Mouse (Mus musculus): ENCODE measurements at regions not wholly inside any gene's neighbourhood (a gene's known extent, or its start where the extent isn't known, plus 50 kb on each side); places are given as distances from the start of the nearest gene placed in this dataset.

GRCm38 (mm10) chr6:116767738-116768522 is 51.2 kb upstream of the Tmem72 start:
- peak; percentile 54 for DNase-seq (ENCODE audit: low spot score)

DNA sequence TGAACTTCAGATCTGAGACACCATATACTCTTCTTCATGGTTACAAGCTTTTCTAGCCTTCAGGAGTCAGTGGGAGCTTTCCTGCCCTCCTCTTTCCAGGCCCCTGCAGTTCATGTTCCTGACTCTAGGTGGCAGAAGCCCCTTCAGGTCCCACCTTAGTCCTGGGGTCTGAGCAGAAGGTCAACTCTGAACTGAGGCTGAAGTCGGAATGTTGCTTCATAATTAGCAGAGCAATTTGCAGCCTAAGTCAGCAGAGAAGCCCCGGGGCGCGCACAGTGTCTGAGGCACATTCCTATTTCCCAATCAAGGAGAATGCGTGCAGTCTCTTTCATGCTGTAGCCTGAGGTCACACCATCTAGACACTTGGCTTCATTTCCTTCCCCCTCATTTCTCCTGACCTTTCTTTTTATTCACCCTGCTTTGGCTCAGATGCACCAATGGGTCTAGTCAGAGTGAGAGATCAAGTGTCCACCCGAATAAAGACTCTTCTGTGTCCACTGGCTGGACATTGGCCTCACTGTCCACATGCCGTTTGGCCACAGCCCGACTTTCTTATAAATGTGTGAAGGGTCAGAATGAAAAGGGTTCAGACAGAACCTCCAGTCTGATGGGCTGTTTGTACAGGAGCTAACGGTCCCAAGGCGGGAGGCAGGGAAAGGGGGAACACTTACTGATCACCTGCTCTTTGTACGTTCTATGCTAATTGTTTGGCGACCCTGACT is 58.4 kb upstream of the Tmem72 start:
- DNase-seq (ENCODE audit: low spot score), result no peak

- DNase-seq (ENCODE audit: low spot score), result no peak
Measured at GRCm38 (mm10) chr6:116786553-116787335, 70.0 kb upstream of the Tmem72 start.

DNA sequence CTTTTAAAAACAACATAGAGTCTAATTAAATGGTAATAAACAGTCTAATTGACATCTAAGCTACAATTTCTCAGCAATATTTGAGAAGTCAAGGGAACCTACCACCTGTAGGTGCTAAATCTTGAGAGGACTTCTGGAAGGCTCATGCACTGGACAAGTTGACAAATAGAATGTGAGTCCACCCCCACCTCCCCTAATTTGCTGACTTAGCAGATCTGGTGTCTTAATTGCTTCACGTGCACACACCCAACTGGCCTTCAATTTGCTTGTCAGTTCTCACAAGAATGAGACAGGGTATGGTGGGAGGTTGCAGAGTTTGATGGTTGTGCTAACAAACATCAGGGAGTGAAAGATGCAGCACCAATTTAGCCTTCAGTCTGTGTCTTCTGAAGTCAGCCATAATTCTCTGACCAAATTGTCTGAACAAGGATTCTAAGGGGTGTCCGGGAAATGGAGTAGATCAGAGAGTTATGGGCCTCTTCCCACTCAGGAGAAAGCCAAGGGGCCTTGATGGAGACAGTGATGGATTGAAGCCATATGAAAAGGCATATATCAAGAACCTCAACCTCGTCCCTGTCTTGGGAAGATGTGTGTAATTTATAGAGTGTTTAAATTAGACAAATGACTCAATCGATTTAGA is 76.7 kb upstream of the Tmem72 start:
- DNase-seq (ENCODE audit: low spot score), result no peak

- DNase-seq (ENCODE audit: low spot score), result no peak
Measured at GRCm38 (mm10) chr6:116793961-116794336, 77.2 kb upstream of the Tmem72 start.

- peak; percentile 10 for DNase-seq (ENCODE audit: low spot score)
Measured at GRCm38 (mm10) chr6:116821215-116821912, 104.7 kb upstream of the Tmem72 start.

- DNase-seq (ENCODE audit: low spot score), result no peak
Measured at GRCm38 (mm10) chr6:116822605-116823004, 105.9 kb upstream of the Tmem72 start.

- DNase-seq (ENCODE audit: low spot score), result no peak
Measured at GRCm38 (mm10) chr6:116825628-116826027, 108.9 kb upstream of the Tmem72 start.

GRCm38 (mm10) chr6:116829341-116829740 is 112.6 kb upstream of the Tmem72 start:
- peak; percentile 75 for DNase-seq (ENCODE audit: low spot score)

DNA sequence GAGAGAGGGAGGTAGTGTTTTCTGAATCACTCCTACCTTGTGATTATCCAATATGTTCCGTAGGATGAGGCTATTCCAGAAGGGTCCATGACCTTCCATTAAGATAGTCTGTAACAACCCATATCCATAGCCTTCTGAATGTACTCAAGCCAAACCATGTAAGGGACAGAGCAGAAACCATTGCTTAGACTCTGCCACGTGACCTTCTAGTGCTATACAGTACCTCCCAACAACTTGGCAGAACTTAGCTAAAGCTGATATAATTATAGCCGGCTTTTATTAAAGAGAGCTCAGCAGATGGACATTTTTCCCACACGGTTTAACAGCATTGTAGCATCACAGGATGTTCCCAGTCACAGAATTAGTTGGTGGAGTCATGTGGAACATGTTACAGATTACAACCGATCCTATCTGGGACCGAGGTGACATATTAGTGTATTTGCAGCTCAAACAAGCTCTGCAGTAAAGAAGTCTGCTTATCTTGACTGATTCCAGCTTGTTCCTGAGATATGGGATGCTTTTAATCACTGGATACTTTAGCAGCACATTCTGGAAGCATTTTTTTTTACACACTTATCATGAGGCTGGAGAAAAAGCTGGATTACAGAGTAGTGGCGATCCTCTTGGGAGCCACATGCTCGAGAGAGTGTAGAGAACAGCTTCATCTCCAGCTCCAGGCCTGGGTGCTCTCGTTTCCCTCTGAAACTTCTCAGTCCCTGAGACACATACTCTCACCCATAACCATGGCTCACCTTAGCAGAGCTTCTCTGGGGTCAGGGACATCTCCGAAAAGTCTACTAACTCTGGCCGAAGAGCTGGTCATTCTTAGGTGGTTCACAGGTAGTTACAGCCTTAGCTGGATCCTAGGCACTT is 129.5 kb upstream of the Tmem72 start:
- DNase-seq (ENCODE audit: low spot score), result no peak

GRCm38 (mm10) chr6:116848538-116849093 is 131.9 kb upstream of the Tmem72 start:
- DNase-seq (ENCODE audit: low spot score), result no peak

DNA sequence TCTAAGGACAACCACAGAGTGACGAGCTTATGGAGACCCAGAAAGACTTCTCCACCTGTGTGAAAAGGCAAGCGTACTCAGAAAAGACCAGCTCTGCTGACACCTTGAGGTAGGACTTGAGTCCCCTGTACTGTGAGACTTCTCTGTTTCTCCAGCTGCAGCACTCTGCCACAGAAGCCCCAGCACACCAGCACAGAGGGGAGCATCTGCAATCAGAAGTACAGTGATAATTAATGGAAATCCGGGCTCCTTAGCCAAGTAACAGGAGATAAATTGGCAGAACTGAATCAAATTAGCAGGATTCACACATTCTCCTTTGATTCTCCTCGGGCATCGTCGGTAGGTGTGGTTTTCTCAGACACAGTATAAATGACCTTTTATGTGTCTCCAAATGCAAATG is 137.3 kb upstream of the Tmem72 start:
- no peak for DNase-seq (ENCODE audit: low spot score)

- no peak for DNase-seq (ENCODE audit: low spot score)
Measured at GRCm38 (mm10) chr6:116856093-116856492, 139.4 kb upstream of the Tmem72 start.

GRCm38 (mm10) chr6:116856917-116857491 is 140.3 kb upstream of the Tmem72 start:
- DNase-seq (ENCODE audit: low spot score), result no peak

DNA sequence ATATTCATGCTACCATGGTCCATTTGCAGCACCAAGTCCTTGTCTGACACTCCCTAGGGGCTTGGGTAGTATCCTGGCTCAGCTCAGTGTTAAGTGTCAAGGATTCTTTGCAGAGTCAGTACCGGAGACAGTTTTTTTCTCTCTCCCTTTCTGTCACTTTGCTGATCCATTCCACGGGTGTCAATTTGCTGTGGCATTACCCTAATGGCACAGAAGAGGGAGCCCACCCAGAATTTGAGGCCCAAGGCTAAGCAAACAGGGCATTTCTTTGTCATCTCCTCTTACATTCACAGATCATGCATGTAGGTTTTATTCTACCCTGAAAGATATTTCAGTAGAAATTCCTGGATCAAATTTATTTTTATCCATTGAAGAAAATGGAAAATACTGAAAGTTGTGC is 146.4 kb upstream of the Tmem72 start:
- DNase-seq (ENCODE audit: low spot score), result no peak

DNA sequence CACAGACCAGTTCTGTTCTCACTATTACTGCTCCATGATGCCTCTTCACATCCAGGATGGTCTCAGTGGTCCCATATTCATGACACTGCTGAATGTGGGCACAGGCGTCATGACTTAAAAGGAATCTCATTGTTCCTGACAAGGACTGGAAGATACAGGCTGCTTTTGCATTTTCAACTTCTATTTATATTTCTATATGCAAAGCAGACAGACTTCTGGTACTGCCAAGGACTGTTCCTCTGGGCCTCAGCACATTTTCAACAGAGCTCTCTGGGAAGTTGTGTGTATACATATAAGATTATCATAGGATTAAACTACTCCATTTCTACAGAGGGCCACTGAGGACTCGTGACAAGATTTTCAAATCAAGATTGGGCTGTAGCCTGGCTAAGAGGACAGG is 146.9 kb upstream of the Tmem72 start:
- DNase-seq (ENCODE audit: low spot score), result no peak

DNA sequence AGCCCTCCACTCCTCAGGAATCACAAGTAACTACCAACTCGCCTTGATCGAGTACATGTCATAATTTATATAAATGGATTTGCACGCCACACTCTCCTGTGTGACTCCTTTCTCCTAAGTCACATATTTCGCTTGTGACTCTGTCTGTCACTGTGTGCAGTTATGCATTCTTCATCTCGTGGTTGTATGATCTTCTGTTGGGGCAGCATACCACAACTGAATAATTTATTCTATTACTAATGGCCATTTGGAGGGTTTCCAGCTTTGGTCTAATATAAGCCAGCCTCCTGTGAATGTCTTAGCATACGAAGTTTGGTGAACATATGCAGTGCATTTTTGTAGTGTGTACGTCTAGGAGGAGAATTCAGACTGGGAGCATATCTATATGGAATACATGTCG is 176.6 kb upstream of the Tmem72 start:
- no peak for DNase-seq (ENCODE audit: low spot score)

- DNase-seq (ENCODE audit: low spot score), result no peak
Measured at GRCm38 (mm10) chr6:116894252-116894651, 177.5 kb upstream of the Tmem72 start.

DNA sequence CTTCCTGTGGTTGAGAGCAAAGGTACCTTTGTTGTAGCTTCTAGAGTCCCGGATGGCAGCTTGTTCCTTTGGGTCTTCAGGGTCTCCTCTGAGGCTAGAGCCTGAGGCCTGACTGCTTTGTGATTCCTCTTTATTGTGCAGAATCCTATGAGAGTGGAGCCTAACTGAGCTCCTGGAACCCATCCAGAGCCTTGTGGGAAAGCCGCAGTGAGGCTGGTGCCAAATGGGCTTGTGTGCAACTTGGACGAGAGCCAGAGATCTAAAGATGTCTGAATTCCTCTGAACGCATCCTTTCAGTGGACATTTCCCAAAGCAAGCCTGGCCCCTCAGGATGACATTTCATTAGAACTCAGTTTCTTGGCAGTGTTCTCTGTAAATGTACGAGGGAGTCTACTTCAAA is 178.4 kb upstream of the Tmem72 start:
- DNase-seq (ENCODE audit: low spot score), result peak; percentile 21

GRCm38 (mm10) chr6:116896132-116896630 is 179.5 kb upstream of the Tmem72 start:
- no peak for DNase-seq (ENCODE audit: low spot score)
